Mouse (Mus musculus) megakaryocyte-erythroid progenitor cell, adult 5-6 weeks (primary cell): ENCODE measurements around the gene Psg19. TPM values are rescaled to one million over a fixed set of nuclear protein-coding genes. Genes with fewer than 3 reads are reported as not detected.
"Not testable (repeated sequence)": the region's sequence is repeated elsewhere in the genome, so short reads cannot be mapped to it uniquely, and the experiment has no call there.

Experiments
- ATAC-seq: replicated peaks from 2 replicates; pipeline ENCODE4 v1.8.0; 2016; ENCODE audit warnings: mild to moderate bottlenecking, inconsistent platforms; ENCODE audit not compliant: severe bottlenecking, poor library complexity, low FRiP score, low TSS enrichment
- total RNA-seq, 2 experiments: library from RNA; stranded (forward) in 1 of 2; stranded (reverse) in 1 of 2; fragments of 200-1000, 215-1000 nt in 1 of 2; fragments of >200 nt in 1 of 2; fragmentation: Nextera tagmentation in 1 of 2; gene quantifications; 2 replicates each; pipeline ENCODE4 v1.2.3; 2014 to 2017

Gene Psg19
- total RNA-seq, 2 experiments from 2014 or later: not detected

- ATAC-seq: no peak
Observed at GRCm38 (mm10) chr7:18748994-18749895, 49.1 kb downstream of the Psg19 start.

- ATAC-seq: not testable (repeated sequence)
Observed at GRCm38 (mm10) chr7:18747420-18747819, 50.9 kb downstream of the Psg19 start.

- ATAC-seq: no peak
Observed at GRCm38 (mm10) chr7:18746189-18746860, 52.0 kb downstream of the Psg19 start.

Other genes with a start within 250 kb of the Psg19 start
- not detected in 2 replicates for gene Psg27, start 231.2 kb downstream of the Psg19 start, total RNA-seq (2014; fragmentation: Nextera tagmentation)
- not detected in 2 replicates for gene Psg27, start 231.2 kb downstream of the Psg19 start, total RNA-seq (2017)
- gene Psg23, start 182.0 kb downstream of the Psg19 start, total RNA-seq (2014; fragmentation: Nextera tagmentation): not detected in 2 replicates
- not detected in 2 replicates for gene Psg23, start 182.0 kb downstream of the Psg19 start, total RNA-seq (2017)
- not detected in 2 replicates for gene Psg21, start 141.8 kb downstream of the Psg19 start, total RNA-seq (2014; fragmentation: Nextera tagmentation)
- gene Psg21, start 141.8 kb downstream of the Psg19 start, total RNA-seq (2017): not detected in 2 replicates
- not detected in 2 replicates for gene Psg20, start 112.3 kb downstream of the Psg19 start, total RNA-seq (2014; fragmentation: Nextera tagmentation)
- gene Psg20, start 112.3 kb downstream of the Psg19 start, total RNA-seq (2017): not detected in 2 replicates
- not detected in 2 replicates for gene Psg22, start 80.4 kb downstream of the Psg19 start, total RNA-seq (2014; fragmentation: Nextera tagmentation)
- not detected in 2 replicates for gene Psg22, start 80.4 kb downstream of the Psg19 start, total RNA-seq (2017)
- not detected in 2 replicates for gene Psg17, start 23.1 kb upstream of the Psg19 start, total RNA-seq (2014; fragmentation: Nextera tagmentation)
- gene Psg17, start 23.1 kb upstream of the Psg19 start, total RNA-seq (2017): 0.70 and 0.95 TPM in 2 replicates
- 1.4 TPM in 1 of 2 replicates, not detected in the other for gene Mill2, start 41.4 kb upstream of the Psg19 start, total RNA-seq (2014; fragmentation: Nextera tagmentation)
- gene Mill2, start 41.4 kb upstream of the Psg19 start, total RNA-seq (2017): 2.0 TPM in 1 of 2 replicates, not detected in the other
- 1.9 and 43.9 TPM in 2 replicates for gene Pglyrp1, start 72.8 kb upstream of the Psg19 start, total RNA-seq (2014; fragmentation: Nextera tagmentation)
- 0.61 and 2.2 TPM in 2 replicates for gene Pglyrp1, start 72.8 kb upstream of the Psg19 start, total RNA-seq (2017)
- 23.6 and 42.3 TPM in 2 replicates for gene Ccdc61, start 111.9 kb upstream of the Psg19 start, total RNA-seq (2014; fragmentation: Nextera tagmentation)
- 6.8 and 13.3 TPM in 2 replicates for gene Ccdc61, start 111.9 kb upstream of the Psg19 start, total RNA-seq (2017)
- gene Nova2, start 127.4 kb upstream of the Psg19 start, total RNA-seq (2014; fragmentation: Nextera tagmentation): not detected in 2 replicates
- not detected in 2 replicates for gene Nova2, start 127.4 kb upstream of the Psg19 start, total RNA-seq (2017)
- gene Nanos2, start 188.9 kb upstream of the Psg19 start, total RNA-seq (2014; fragmentation: Nextera tagmentation): not detected in 2 replicates
- gene Nanos2, start 188.9 kb upstream of the Psg19 start, total RNA-seq (2017): not detected in 2 replicates
- gene Mypop, start 192.7 kb upstream of the Psg19 start, total RNA-seq (2014; fragmentation: Nextera tagmentation): not detected in 2 replicates
- gene Mypop, start 192.7 kb upstream of the Psg19 start, total RNA-seq (2017): 0.23 and 2.0 TPM in 2 replicates
- 23.8 TPM in 2 replicates for gene Irf2bp1, start 205.5 kb upstream of the Psg19 start, total RNA-seq (2014; fragmentation: Nextera tagmentation)
- 12.3 and 12.7 TPM in 2 replicates for gene Irf2bp1, start 205.5 kb upstream of the Psg19 start, total RNA-seq (2017)
- gene Foxa3, start 225.0 kb upstream of the Psg19 start, total RNA-seq (2014; fragmentation: Nextera tagmentation): not detected in 2 replicates
- gene Foxa3, start 225.0 kb upstream of the Psg19 start, total RNA-seq (2017): not detected in 2 replicates
- gene Sympk, start 225.9 kb upstream of the Psg19 start, total RNA-seq (2014; fragmentation: Nextera tagmentation): 73.9 and 91.0 TPM in 2 replicates
- gene Sympk, start 225.9 kb upstream of the Psg19 start, total RNA-seq (2017): 35.3 and 52.2 TPM in 2 replicates